Mouse (Mus musculus) Patski (cell line): ENCODE measurements around the gene Syvn1. TPM values are rescaled to one million over a fixed set of nuclear protein-coding genes. Genes with fewer than 3 reads are reported as not detected.

Experiments
- ATAC-seq: fragments of 100-300 bp; one replicate; pipeline ENCODE4 v1.8.0; 2021
- CTCF ChIA-PET: fragments of 350-600 bp; sonication (Branson Sonifier 250); formaldehyde crosslinking; loops from one replicate; lab custom pipeline; 2022; ENCODE audit warnings: inconsistent platforms; lab: Charles Lee
- POLR2A ChIA-PET: fragments of 350-600 bp; sonication (Branson Sonifier 250); formaldehyde crosslinking; loops from one replicate; lab custom pipeline; 2022; ENCODE audit warnings: antibody characterized with exemption, inconsistent platforms; lab: Charles Lee
- DNase-seq: peaks from one replicate; pipeline ENCODE4 v3.0.0-alpha.2; 2011; ENCODE audit warnings: low read depth, low spot score
- H3K27me3 ChIP-seq: fragments of 371-371 bp; one replicate; pipeline ENCODE4 v1.5.1; 2021
- CTCF ChIP-seq: fragments of 100-300 bp; IDR thresholded peaks from one replicate; pipeline ENCODE4 v1.5.1; 2021
- in situ Hi-C: fragments of 300-500 bp; cut with MboI; formaldehyde crosslinking; loops from 3 replicates; pipeline ENCODE4 v1.11.1; 2018; ENCODE audit warnings: low pct_unique_long_range_greater_than_20kb, mixed read lengths
- polyA plus RNA-seq: library from polyadenylated mRNA; unstranded; gene quantifications from one replicate; pipeline ENCODE4 v1.2.3, GENCODE M21; 2021

The Syvn1 gene
- polyA plus RNA-seq, 1 experiment from 2014 or later: 55.2 TPM

- ATAC-seq: peak; percentile 76
- CTCF ChIA-PET: interaction anchor here (0.7 to 2.9 kb wide), 14 partner anchors 10 to 214 kb away, joined by 3 to 27 read pairs (median 5); partner anchors contain the start of genes Arl2, Batf2, Cdca5 and Syvn1
- TF ChIP-seq CTCF: no peak
These were observed 20.8 kb downstream of the Syvn1 start for GRCm38 (mm10) chr19:6067011-6067723.

GRCm38 (mm10) chr19:6067724-6068415 lies 21.5 kb downstream of the Syvn1 start, which contains the start of gene Tm7sf2:
TSS of gene Tm7sf2 (minus strand) at chr19:6068373.
- ChIA-PET CTCF (interaction anchor here (0.8 to 2.9 kb wide), 10 partner anchors 9 to 191 kb away, joined by 3 to 27 read pairs (median 6); partner anchors contain the start of genes Arl2, Batf2, Cdca5 and Tmem262), POLR2A (interaction anchor here (1.6 kb wide), 2 partner anchors 9 to 12 kb away, joined by 5 to 6 read pairs; partner anchors contain the start of genes Tmem262 and Vps51)
- H3K27me3 ChIP-seq: no peaks in the 10 kb centered on the region
- in situ Hi-C loops: no loop called here
- no peak for TF ChIP-seq CTCF
- DNase-seq (no peak), ATAC-seq (peak; percentile 58)

More at GRCm38 (mm10) chr19:6067011-6067723, 20.8 kb downstream of the Syvn1 start:
- POLR2A ChIA-PET: interaction anchor here (0.6 to 1.6 kb wide), 7 partner anchors 10 to 161 kb away, joined by 3 to 6 read pairs (median 4); partner anchors contain the start of genes Capn1, Snx15, Tmem262 and Vps51
- DNase-seq: no peak
- in situ Hi-C loops: no loop called here
- no peaks in the 10 kb centered on the region for H3K27me3 ChIP-seq

- POLR2A ChIA-PET: interaction anchor here (1.6 kb wide), 1 partner anchor 11 kb away, joined by 5 read pairs; the partner anchor contains the start of gene Tmem262
- no peak for TF ChIP-seq CTCF
- no peaks in the 10 kb centered on the region for H3K27me3 ChIP-seq
- in situ Hi-C loops: no loop called here
- ATAC-seq (no peak), DNase-seq (no peak)
- CTCF ChIA-PET: interaction anchor here (2.9 kb wide), 1 partner anchor 8 kb away, joined by 27 read pairs; the partner anchor contains the start of gene Vps51
These were observed 22.6 kb downstream of the Syvn1 start for GRCm38 (mm10) chr19:6068951-6069350.

- POLR2A ChIA-PET: interaction anchor here (0.6 kb wide), 1 partner anchor 653 kb away, joined by 5 read pairs; no protein-coding TSS in a partner anchor
- in situ Hi-C loops: no loop called here
These were observed 23.5 kb downstream of the Syvn1 start for GRCm38 (mm10) chr19:6069851-6070250.

GRCm38 (mm10) chr19:6070571-6071250 lies 24.3 kb downstream of the Syvn1 start:
- ATAC-seq (no peak), DNase-seq (no peak)
- TF ChIP-seq CTCF: no peak
- CTCF ChIA-PET: no interaction called here
- no peaks in the 10 kb centered on the region for H3K27me3 ChIP-seq
- POLR2A ChIA-PET: interaction anchor here (0.5 to 0.6 kb wide), 2 partner anchors 22 to 654 kb away, joined by 5 read pairs; no protein-coding TSS in a partner anchor
- in situ Hi-C loops: no loop called here

More at GRCm38 (mm10) chr19:6069851-6070250, 23.5 kb downstream of the Syvn1 start:
- H3K27me3 ChIP-seq: no peaks in the 10 kb centered on the region
- CTCF ChIA-PET: no interaction called here
- TF ChIP-seq CTCF: no peak
- DNase-seq: no peak
- ATAC-seq: no peak

GRCm38 (mm10) chr19:6071261-6071660 lies 24.9 kb downstream of the Syvn1 start:
- ChIA-PET CTCF (no interaction called here), POLR2A (interaction anchor here (0.5 kb wide), 1 partner anchor 22 kb away, joined by 5 read pairs; no protein-coding TSS in a partner anchor)
- in situ Hi-C loops: no loop called here
- TF ChIP-seq CTCF: no peak
- no peak for ATAC-seq
- DNase-seq: no peak
- no peaks in the 10 kb centered on the region for H3K27me3 ChIP-seq

GRCm38 (mm10) chr19:6073889-6074288 lies 27.5 kb downstream of the Syvn1 start:
- ATAC-seq: no peak
- in situ Hi-C loops: no loop called here
- POLR2A ChIA-PET: no interaction called here

GRCm38 (mm10) chr19:6076564-6077393 lies 30.4 kb downstream of the Syvn1 start, which contains the start of gene Vps51:
TSS of gene Vps51 (minus strand) at chr19:6077231.
- CTCF ChIA-PET: interaction anchor here (3.9 kb wide), 1 partner anchor 9 kb away, joined by 27 read pairs; the partner anchor contains the start of gene Tm7sf2
- H3K27me3 ChIP-seq: no peaks in the 10 kb centered on the region
- no peak for DNase-seq
- peak; percentile 63 for ATAC-seq
- POLR2A ChIA-PET: interaction anchor here (1.1 to 1.8 kb wide), 3 partner anchors 9 to 41 kb away, joined by 3 to 6 read pairs (median 4); partner anchors contain the start of gene Sac3d1
- no peak for TF ChIP-seq CTCF
- in situ Hi-C loops: no loop called here

More at GRCm38 (mm10) chr19:6073889-6074288, 27.5 kb downstream of the Syvn1 start:
- DNase-seq: no peak
- TF ChIP-seq CTCF: no peak
- CTCF ChIA-PET: no interaction called here
- no peaks in the 10 kb centered on the region for H3K27me3 ChIP-seq

- ChIA-PET CTCF (interaction anchor here (0.9 kb wide), 1 partner anchor 13 kb away, joined by 3 read pairs; no protein-coding TSS in a partner anchor), POLR2A (interaction anchor here (1.6 kb wide), 1 partner anchor 12 kb away, joined by 5 read pairs; the partner anchor contains the start of gene Tm7sf2)
- TF ChIP-seq CTCF: no peak
- in situ Hi-C loops: no loop called here
- DNase-seq: no peak
- no peak for ATAC-seq
- H3K27me3 ChIP-seq: no peaks in the 10 kb centered on the region
These were observed 33.7 kb downstream of the Syvn1 start, which contains the start of gene Tmem262 for GRCm38 (mm10) chr19:6079983-6080480. TSS of gene Tmem262 (plus strand) at chr19:6080033.
